Mouse (Mus musculus) liver, embryonic 12.5 days (tissue): ENCODE measurements around the gene Src. TPM values are rescaled to one million over a fixed set of nuclear protein-coding genes. Genes with fewer than 3 reads are reported as not detected.
"Not testable (repeated sequence)": the region's sequence is repeated elsewhere in the genome, so short reads cannot be mapped to it uniquely, and the experiment has no call there.

Source experiments
- ATAC-seq: fragments of 200-750 bp; cut with Nextera tagmentation; 2 replicates; pipeline ENCODE4 v1.8.0; 2017; ENCODE audit warnings: moderate number of reproducible peaks, mild to moderate bottlenecking, moderate library complexity
- H3K27ac ChIP-seq: fragments of 300-500 bp; sonication (generic); 2 replicates; pipeline ENCODE4 v1.5.1; 2016; ENCODE audit warnings: mild to moderate bottlenecking
- H3K27me3 ChIP-seq: fragments of 300-500 bp; sonication (generic); replicated peaks from 2 replicates; pipeline ENCODE4 v1.6.1; 2016; ENCODE audit warnings: mild to moderate bottlenecking, moderate library complexity
- H3K36me3 ChIP-seq: fragments of 300-500 bp; sonication (generic); 2 replicates; pipeline ENCODE4 v1.6.1; 2016; ENCODE audit warnings: mild to moderate bottlenecking, moderate library complexity
- H3K4me1 ChIP-seq: fragments of 300-500 bp; sonication (generic); 2 replicates; pipeline ENCODE4 v1.6.1; 2016
- H3K4me2 ChIP-seq: fragments of 300-500 bp; sonication (generic); 2 replicates; pipeline ENCODE4 v1.6.1; 2016; ENCODE audit warnings: mild to moderate bottlenecking, moderate library complexity
- H3K4me3 ChIP-seq: fragments of 300-500 bp; sonication (generic); 2 replicates; pipeline ENCODE4 v1.5.1; 2016; ENCODE audit warnings: mild to moderate bottlenecking, moderate library complexity
- H3K9ac ChIP-seq: fragments of 300-500 bp; sonication (generic); 2 replicates; pipeline ENCODE4 v1.6.1; 2016; ENCODE audit warnings: mild to moderate bottlenecking, moderate library complexity
- H3K9me3 ChIP-seq: fragments of 300-500 bp; sonication (generic); replicated peaks from 2 replicates; pipeline ENCODE4 v1.6.1; 2016; ENCODE audit warnings: mild to moderate bottlenecking, moderate library complexity
- WGBS: fragments of 180-500 bp; shearing (Covaris S2); methylation state at CpG from one replicate; pipeline ENCODE4 v1.1.7; 2016; ENCODE audit not compliant: insufficient replicate concordance; 5-methylcytosine and 5-hydroxymethylcytosine counted together
- polyA plus RNA-seq: library from polyadenylated mRNA; unstranded; fragments of >200 nt; fragmentation: Nextera tagmentation; extraction: Ambion mirVana; gene quantifications from 2 replicates; pipeline ENCODE4 v1.2.1, GENCODE M21; 2016

The Src gene
- polyA plus RNA-seq, 1 experiment from 2014 or later = 4.5 TPM

- Histone ChIP-seq H3K4me1 (peaks cover 6% of the 10 kb centered on the region; the same call in 1 of the 2 replicates), H3K27ac (peak overlapping the region; percentile 0; the same call in 1 of the 2 replicates), H3K27me3 (peaks cover 3% of the 10 kb centered on the region; the same call in 1 of the 2 replicates), H3K4me2 (no peak overlapping the region), H3K36me3 (peaks cover 23% of the 10 kb centered on the region), H3K9ac (no peak overlapping the region), H3K9me3 (no peaks in the 10 kb centered on the region), H3K4me3 (no peak overlapping the region)
- WGBS = 65% methylated on average over 7 of the region's 7 CpGs
- no peak for ATAC-seq
These were observed 53.0 kb downstream of the Src start for GRCm38 (mm10) chr2:157471292-157471691.

GRCm38 (mm10) chr2:157471737-157472136, 53.5 kb downstream of the Src start:
- ATAC-seq = no peak
- 0 out of 2 replicates have a peak overlapping the region, but pooled peaks have one; percentile 0 for H3K27ac ChIP-seq
- peaks cover 3% of the 10 kb centered on the region; the same call in 1 of the 2 replicates for H3K27me3 ChIP-seq

GRCm38 (mm10) chr2:157472469-157472868, 54.2 kb downstream of the Src start:
- Histone ChIP-seq H3K4me3 (no peak overlapping the region), H3K27ac (no peak overlapping the region), H3K9ac (no peak overlapping the region), H3K9me3 (no peaks in the 10 kb centered on the region), H3K36me3 (peaks cover 16% of the 10 kb centered on the region), H3K4me2 (no peak overlapping the region), H3K27me3 (peaks cover 3% of the 10 kb centered on the region; the same call in 1 of the 2 replicates), H3K4me1 (peaks cover 6% of the 10 kb centered on the region; the same call in 1 of the 2 replicates)
- ATAC-seq = no peak
- WGBS = 41% methylated on average over 4 of the region's 4 CpGs

More at GRCm38 (mm10) chr2:157471737-157472136, 53.5 kb downstream of the Src start:
- Histone ChIP-seq H3K4me2 (no peak overlapping the region), H3K36me3 (peaks cover 21% of the 10 kb centered on the region), H3K9me3 (no peaks in the 10 kb centered on the region), H3K9ac (no peak overlapping the region), H3K4me1 (peaks cover 6% of the 10 kb centered on the region; the same call in 1 of the 2 replicates), H3K4me3 (no peak overlapping the region)
- WGBS = 60% methylated on average over 6 of the region's 6 CpGs

- Histone ChIP-seq H3K36me3 (peaks cover 9% of the 10 kb centered on the region), H3K27me3 (peaks cover 9% of the 10 kb centered on the region; the same call in 1 of the 2 replicates), H3K9ac (no peak overlapping the region), H3K27ac (peak overlapping the region; percentile 34; the same call in 1 of the 2 replicates), H3K4me3 (no peak overlapping the region), H3K4me1 (peaks cover 6% of the 10 kb centered on the region; the same call in 1 of the 2 replicates), H3K4me2 (no peak overlapping the region; the same call in 1 of the 2 replicates), H3K9me3 (no peaks in the 10 kb centered on the region)
- no peak for ATAC-seq
- 31% methylated on average over 6 of the region's 6 CpGs for whole genome bisulfite sequencing
These were observed 56.1 kb downstream of the Src start for GRCm38 (mm10) chr2:157474269-157474729.

GRCm38 (mm10) chr2:157475437-157476379, 57.5 kb downstream of the Src start:
- Histone ChIP-seq H3K9ac (no peak overlapping the region), H3K27me3 (peaks cover 13% of the 10 kb centered on the region; the same call in 1 of the 2 replicates), H3K4me2 (no peak overlapping the region), H3K36me3 (no peaks in the 10 kb centered on the region), H3K9me3 (no peaks in the 10 kb centered on the region), H3K4me1 (peaks cover 17% of the 10 kb centered on the region; the same call in 1 of the 2 replicates), H3K27ac (no peak overlapping the region), H3K4me3 (no peak overlapping the region)
- ATAC-seq = no peak
- 47% methylated on average over 13 of the region's 13 CpGs for whole genome bisulfite sequencing

GRCm38 (mm10) chr2:157478651-157479050, 60.4 kb downstream of the Src start:
- no peak overlapping the region for H3K27ac ChIP-seq
- no peak overlapping the region for H3K4me2 ChIP-seq
- 63% methylated on average over 8 of the region's 8 CpGs for WGBS
- H3K9ac ChIP-seq = no peak overlapping the region
- no peaks in the 10 kb centered on the region for H3K36me3 ChIP-seq
- ATAC-seq = no peak
- H3K4me3 ChIP-seq = no peak overlapping the region
- peaks cover 21% of the 10 kb centered on the region for H3K4me1 ChIP-seq
- no peaks in the 10 kb centered on the region for H3K9me3 ChIP-seq
- H3K27me3 ChIP-seq = peaks cover 21% of the 10 kb centered on the region; the same call in 1 of the 2 replicates

GRCm38 (mm10) chr2:157479858-157480568, 61.8 kb downstream of the Src start:
- H3K9me3 ChIP-seq = no peaks in the 10 kb centered on the region
- H3K4me2 ChIP-seq = no peak overlapping the region
- H3K4me3 ChIP-seq = no peak overlapping the region
- peaks cover 24% of the 10 kb centered on the region; the same call in 1 of the 2 replicates for H3K27me3 ChIP-seq
- 33% methylated on average over 15 of the region's 15 CpGs for WGBS
- ATAC-seq = peak; percentile 55
- H3K27ac ChIP-seq = no peak overlapping the region
- peaks cover 15% of the 10 kb centered on the region; the same call in 1 of the 2 replicates for H3K4me1 ChIP-seq
- H3K36me3 ChIP-seq = no peaks in the 10 kb centered on the region
- no peak overlapping the region for H3K9ac ChIP-seq

GRCm38 (mm10) chr2:157482729-157483128, 64.5 kb downstream of the Src start:
- Histone ChIP-seq H3K4me2 (no peak overlapping the region), H3K4me3 (no peak overlapping the region), H3K27me3 (peaks cover 21% of the 10 kb centered on the region; the same call in 1 of the 2 replicates), H3K4me1 (peaks cover 15% of the 10 kb centered on the region; the same call in 1 of the 2 replicates), H3K27ac (no peak overlapping the region), H3K9ac (no peak overlapping the region), H3K36me3 (no peaks in the 10 kb centered on the region), H3K9me3 (no peaks in the 10 kb centered on the region)
- no peak for ATAC-seq
- WGBS = 52% methylated on average over 12 of the region's 12 CpGs

- peaks cover 14% of the 10 kb centered on the region; the same call in 1 of the 2 replicates for H3K27me3 ChIP-seq
- H3K9ac ChIP-seq, H3K4me1 ChIP-seq, H3K4me2 ChIP-seq, H3K9me3 ChIP-seq, ATAC-seq, H3K36me3 ChIP-seq, H3K4me3 ChIP-seq, H3K27ac ChIP-seq: not testable (repeated sequence)
- WGBS = 82% methylated on average over 5 of the region's 5 CpGs
These were observed 68.3 kb downstream of the Src start for GRCm38 (mm10) chr2:157486559-157486958.

GRCm38 (mm10) chr2:157486981-157487656, 68.9 kb downstream of the Src start:
- Histone ChIP-seq H3K27me3 (0 out of 2 replicates have a peak, but pooled peaks cover 14% of the 10 kb centered on the region), H3K4me1 (no peaks in the 10 kb centered on the region), H3K27ac (no peak overlapping the region), H3K4me3 (no peak overlapping the region), H3K9ac (no peak overlapping the region), H3K4me2 (no peak overlapping the region), H3K9me3 (no peaks in the 10 kb centered on the region), H3K36me3 (no peaks in the 10 kb centered on the region)
- 53% methylated on average over 7 of the region's 7 CpGs for WGBS
- no peak for ATAC-seq

- H3K4me1 ChIP-seq = no peaks in the 10 kb centered on the region
- H3K4me2 ChIP-seq = no peak overlapping the region
- no peak overlapping the region for H3K4me3 ChIP-seq
- H3K9ac ChIP-seq = no peak overlapping the region
- H3K27ac ChIP-seq = no peak overlapping the region
- no peaks in the 10 kb centered on the region for H3K9me3 ChIP-seq
- WGBS = 47% methylated on average over 12 of the region's 12 CpGs
- 0 out of 2 replicates have a peak, but pooled peaks cover 11% of the 10 kb centered on the region for H3K27me3 ChIP-seq
- no peaks in the 10 kb centered on the region for H3K36me3 ChIP-seq
- ATAC-seq = no peak
These were observed 69.5 kb downstream of the Src start for GRCm38 (mm10) chr2:157487733-157488175.
